In genomic region chr6:108401412-108401955, GRCm38 (mm10) we compare ENCODE assay signal across 15 mouse cellular contexts.
DNase-seq lines count a peak whose midpoint lies in the region; ATAC-seq and TF ChIP-seq lines count a peak whose summit lies in the region.
"Had no signal": no experiment of that assay in that cellular context is flagged by ENCODE, and none has a peak within 500 bp of the region (broad histone marks: within the 10 kb centered on the region; RNA-seq: fewer than 3 reads in every experiment).

No protein-coding gene starts in this region.

- ATAC-seq in kidney, postnatal 0 days (replicated peaks; ENCODE audit: low FRiP score, low read depth), result no peak
- ATAC-seq in intestine, embryonic 16.5 days, result no peak

- H3K9ac ChIP-seq in kidney, postnatal 0 days (ENCODE audit: low read depth, low read length), result no peak overlapping the region
- no peak overlapping the region for H3K9ac ChIP-seq in intestine, embryonic 16.5 days (ENCODE audit: low read depth, low read length)
- H3K9ac ChIP-seq: embryonic facial prominence, embryonic 13.5 days; limb, embryonic 13.5 days; stomach, embryonic 15.5 days had no signal

- H3K4me3 ChIP-seq in kidney, postnatal 0 days (replicated peaks; ENCODE audit: low read depth, low read length), result no peak overlapping the region
- no peak overlapping the region for H3K4me3 ChIP-seq in intestine, embryonic 16.5 days (ENCODE audit: low read length)
- H3K4me3 ChIP-seq: embryonic facial prominence, embryonic 13.5 days; limb, embryonic 13.5 days; stomach, embryonic 15.5 days had no signal

- WGBS in kidney, postnatal 0 days, result 72% methylated on average over 10 of the region's 10 CpGs
- 90% methylated on average over 10 of the region's 10 CpGs for WGBS in intestine, embryonic 16.5 days

- H3K4me1 ChIP-seq in kidney, postnatal 0 days (replicated peaks; ENCODE audit: insufficient read depth, low read length), result no peaks in the 10 kb centered on the region
- no peaks in the 10 kb centered on the region for H3K4me1 ChIP-seq in intestine, embryonic 16.5 days (ENCODE audit: control insufficient read depth, insufficient read depth, low read length)
- H3K4me1 ChIP-seq: embryonic facial prominence, embryonic 13.5 days; limb, embryonic 13.5 days; stomach, embryonic 15.5 days had no signal

- H3K4me2 ChIP-seq in kidney, postnatal 0 days (ENCODE audit: low read length), result no peak overlapping the region
- H3K4me2 ChIP-seq in intestine, embryonic 16.5 days (ENCODE audit: low read depth, low read length), result no peak overlapping the region
- H3K4me2 ChIP-seq: embryonic facial prominence, embryonic 13.5 days; limb, embryonic 13.5 days; stomach, embryonic 15.5 days had no signal

- peak; percentile 62 for TF ChIP-seq CTCF in kidney, postnatal 0 days (IDR thresholded peaks at IDR 0.05; ENCODE audit: low read depth)

- DNase-seq in kidney, postnatal 0 days (ENCODE audit: low spot score), result peak; percentile 50
- no peak for DNase-seq in kidney, adult 9 months
- peak; percentile 48 for DNase-seq in 416B (ENCODE audit: low read depth)
- DNase-seq in B cell, adult 2 months, result peak; percentile 6 to 10
- DNase-seq in induced T-regulatory cell, adult 2 months (ENCODE audit: low read depth), result peak; percentile 40
- DNase-seq in MN1 (ENCODE audit: low spot score), result no peak
- DNase-seq: cerebellum, adult 9-10 months; heart, adult 18-20 months; kidney, adult 8-10 months; layer of hippocampus, adult 9-11 months; lung, postnatal 14 days had no signal

- peaks cover 79% of the 10 kb centered on the region for H3K36me3 ChIP-seq in kidney, postnatal 0 days (ENCODE audit: insufficient read depth, low read length)
- peaks cover 5% of the 10 kb centered on the region for H3K36me3 ChIP-seq in intestine, embryonic 16.5 days (ENCODE audit: control insufficient read depth, insufficient read depth, low read length)

- H3K27me3 ChIP-seq in kidney, postnatal 0 days (ENCODE audit: insufficient read depth, low read length), result no peaks in the 10 kb centered on the region
- H3K27me3 ChIP-seq in intestine, embryonic 16.5 days (replicated peaks; ENCODE audit: control insufficient read depth, insufficient read depth, low read length), result no peaks in the 10 kb centered on the region
- H3K27me3 ChIP-seq: embryonic facial prominence, embryonic 13.5 days; limb, embryonic 13.5 days; stomach, embryonic 15.5 days had no signal

- no peaks in the 10 kb centered on the region for H3K9me3 ChIP-seq in kidney, postnatal 0 days (replicated peaks; ENCODE audit: low read length)
- no peaks in the 10 kb centered on the region for H3K9me3 ChIP-seq in intestine, embryonic 16.5 days (ENCODE audit: control insufficient read depth, low read length)
- H3K9me3 ChIP-seq: embryonic facial prominence, embryonic 13.5 days; limb, embryonic 13.5 days; stomach, embryonic 15.5 days had no signal

- no peak overlapping the region for H3K27ac ChIP-seq in kidney, postnatal 0 days
- no peak overlapping the region for H3K27ac ChIP-seq in intestine, embryonic 16.5 days (ENCODE audit: low read length)
- H3K27ac ChIP-seq: embryonic facial prominence, embryonic 13.5 days; limb, embryonic 13.5 days; stomach, embryonic 15.5 days had no signal

Comparison
In these comparisons a context has a peak if more than half of its experiments do, and no peak if none do; other contexts are left out.
1. DNase-seq: peak in kidney, postnatal 0 days (single experiment), 416B (single experiment), B cell, adult 2 months (2 of 2) and induced T-regulatory cell, adult 2 months (single experiment); none in kidney, adult 9 months (single experiment) and MN1 (single experiment).